Mouse (Mus musculus): ENCODE data around the gene Sept11. TPM values are rescaled to one million over a fixed set of nuclear protein-coding genes. Genes with fewer than 3 reads are reported as not detected.

The Sept11 gene
- polyA plus RNA-seq, 1 experiment from 2014 or later, result 251 TPM

Other genes with a start within 250 kb of the Sept11 start
- gene Sowahb, start 48.4 kb upstream of the Sept11 start, polyA plus RNA-seq (2014; fragmentation: Nextera tagmentation; extraction: Ambion mirVana), result 0.03 and 0.21 TPM in 2 replicates
- 159 and 170 TPM in 2 replicates for gene Ccni, start 113.1 kb downstream of the Sept11 start, polyA plus RNA-seq (2014; fragmentation: Nextera tagmentation; extraction: Ambion mirVana)
- 1.6 and 2.4 TPM in 2 replicates for gene 2010109A12Rik, start 113.1 kb downstream of the Sept11 start, polyA plus RNA-seq (2014; fragmentation: Nextera tagmentation; extraction: Ambion mirVana)
- 94.2 and 97.7 TPM in 2 replicates for gene Ccng2, start 173.8 kb downstream of the Sept11 start, polyA plus RNA-seq (2014; fragmentation: Nextera tagmentation; extraction: Ambion mirVana)

Data from midbrain, embryonic 11.5 days (tissue).